Mouse (Mus musculus): ENCODE measurements around the gene Irf2. TPM values are rescaled to one million over a fixed set of nuclear protein-coding genes. Genes with fewer than 3 reads are reported as not detected.

Irf2 gene
- polyA plus RNA-seq, 1 experiment: 4.2 TPM

DNA sequence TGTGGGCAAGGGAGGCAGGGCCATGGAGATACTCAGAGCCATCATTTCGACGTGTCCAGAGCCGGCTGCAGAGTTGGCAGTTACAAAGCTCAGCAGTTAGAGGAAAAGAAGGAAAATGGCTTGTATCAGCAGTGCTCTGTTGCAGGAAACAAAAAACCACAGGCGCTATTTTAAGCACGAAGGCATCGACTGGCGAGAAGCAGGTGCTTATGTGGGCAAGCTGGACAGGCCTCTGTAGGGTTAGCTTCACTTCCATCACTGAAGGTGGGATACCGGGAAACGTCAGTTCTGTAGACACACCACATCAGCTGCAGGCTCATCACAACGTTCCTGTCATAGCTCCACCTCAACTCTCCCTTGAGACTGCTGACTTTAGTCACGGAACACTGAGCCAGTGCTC is 112.8 kb downstream of the Irf2 start:
- no peak for TF ChIP-seq GATA1 (IDR thresholded peaks at IDR 0.05; ENCODE audit: low read length)

GRCm38 (mm10) chr8:46859164-46859846 is 119.8 kb downstream of the Irf2 start:
- TF ChIP-seq GATA1 (IDR thresholded peaks at IDR 0.05; ENCODE audit: low read length): no peak

DNA sequence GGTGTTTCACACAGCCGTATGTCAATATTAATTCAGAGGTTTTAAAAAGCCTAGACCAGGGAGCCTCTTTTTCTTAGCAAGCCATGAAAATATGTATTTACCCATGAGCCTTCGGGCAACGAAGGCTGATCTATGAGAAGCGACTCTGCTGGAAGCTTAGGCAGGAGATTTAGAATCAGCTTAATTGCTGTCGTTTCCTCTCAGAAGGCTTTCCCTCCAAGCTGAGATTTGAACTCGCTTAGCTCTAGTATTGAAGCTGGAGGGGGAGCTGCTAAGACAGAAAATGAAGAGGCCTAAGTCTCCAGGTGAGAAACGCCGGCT is 120.3 kb downstream of the Irf2 start:
- no peak for TF ChIP-seq GATA1 (IDR thresholded peaks at IDR 0.05; ENCODE audit: low read length)

DNA sequence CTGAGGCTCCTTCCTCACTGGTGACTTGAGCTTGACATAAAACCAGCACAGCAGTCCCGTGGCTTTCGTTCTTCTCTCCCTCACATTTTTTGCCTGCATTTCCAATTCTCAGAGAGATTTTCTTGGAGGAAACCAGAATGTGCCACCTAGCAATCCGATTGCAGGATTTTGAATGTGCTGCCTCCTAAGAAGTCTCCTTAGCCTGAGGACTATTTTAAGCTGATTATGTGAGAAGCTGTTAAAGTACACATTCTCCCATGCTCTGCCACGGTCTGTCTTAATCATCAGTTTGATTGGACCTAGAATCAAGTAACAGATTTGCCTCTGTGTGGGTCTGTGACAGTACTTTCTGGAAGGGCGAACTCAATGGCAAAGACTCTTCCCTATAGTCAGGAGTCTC is 123.0 kb downstream of the Irf2 start:
- no peak for TF ChIP-seq GATA1 (IDR thresholded peaks at IDR 0.05; ENCODE audit: low read length)

- TF ChIP-seq GATA1 (IDR thresholded peaks at IDR 0.05; ENCODE audit: low read length): no peak
Observed at GRCm38 (mm10) chr8:46865428-46865827, 125.9 kb downstream of the Irf2 start.

DNA sequence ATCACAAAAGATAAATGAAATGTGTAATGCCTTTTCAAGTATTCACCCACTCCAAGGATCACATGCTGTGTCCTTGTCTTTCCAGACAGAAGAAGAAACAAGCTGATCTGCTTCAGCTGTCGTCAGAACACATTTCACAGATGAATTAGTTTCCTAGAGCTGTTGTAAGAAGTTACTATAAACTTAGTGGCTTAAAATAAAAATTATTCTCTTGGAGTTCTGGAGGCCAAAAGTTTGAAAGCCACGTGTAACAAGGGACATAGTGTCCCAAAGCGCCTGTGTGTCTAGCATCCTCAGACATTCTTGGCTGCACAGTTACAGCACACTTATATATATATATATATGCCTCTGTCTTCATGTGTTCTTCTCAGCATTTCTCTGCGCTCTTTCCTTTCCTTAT is 127.9 kb downstream of the Irf2 start:
- TF ChIP-seq GATA1 (IDR thresholded peaks at IDR 0.05; ENCODE audit: low read length): no peak

DNA sequence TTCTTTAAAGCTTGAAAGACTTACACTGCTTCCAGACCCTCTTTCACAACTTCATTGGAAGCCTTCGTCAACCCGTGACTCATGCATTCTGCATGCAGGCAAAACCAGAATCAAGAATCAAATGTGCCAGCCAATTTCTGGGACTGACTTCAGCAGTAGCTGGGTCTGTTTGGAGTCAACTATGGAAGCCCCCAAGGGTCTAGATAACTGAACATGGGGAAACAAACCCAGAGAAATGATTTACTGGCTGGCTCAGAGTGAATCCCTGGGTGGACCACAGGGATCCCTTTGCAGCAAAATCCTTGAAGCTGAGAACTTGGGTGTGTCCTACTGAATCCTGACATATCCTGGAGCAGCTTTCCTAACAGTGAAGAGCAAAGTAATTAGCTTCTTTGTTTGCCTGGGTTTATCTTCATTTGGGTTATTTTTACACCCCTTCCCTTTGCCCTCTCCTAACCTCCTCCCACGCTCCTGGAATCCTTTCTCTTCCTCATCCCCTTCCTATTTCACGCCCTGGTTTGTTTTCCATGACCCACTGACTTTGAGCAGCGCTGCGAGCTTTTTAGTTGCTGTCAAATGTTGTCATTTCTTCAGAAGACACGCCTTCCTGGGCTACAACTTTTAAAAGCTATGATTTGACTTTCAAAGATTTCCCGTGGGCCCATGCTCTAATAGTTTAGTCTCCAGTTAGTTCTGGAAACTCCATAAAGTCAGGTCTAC is 129.0 kb downstream of the Irf2 start:
- no peak for TF ChIP-seq GATA1 (IDR thresholded peaks at IDR 0.05; ENCODE audit: low read length)

- TF ChIP-seq GATA1 (IDR thresholded peaks at IDR 0.05; ENCODE audit: low read length): no peak
Observed at GRCm38 (mm10) chr8:46869521-46869925, 130.0 kb downstream of the Irf2 start.

DNA sequence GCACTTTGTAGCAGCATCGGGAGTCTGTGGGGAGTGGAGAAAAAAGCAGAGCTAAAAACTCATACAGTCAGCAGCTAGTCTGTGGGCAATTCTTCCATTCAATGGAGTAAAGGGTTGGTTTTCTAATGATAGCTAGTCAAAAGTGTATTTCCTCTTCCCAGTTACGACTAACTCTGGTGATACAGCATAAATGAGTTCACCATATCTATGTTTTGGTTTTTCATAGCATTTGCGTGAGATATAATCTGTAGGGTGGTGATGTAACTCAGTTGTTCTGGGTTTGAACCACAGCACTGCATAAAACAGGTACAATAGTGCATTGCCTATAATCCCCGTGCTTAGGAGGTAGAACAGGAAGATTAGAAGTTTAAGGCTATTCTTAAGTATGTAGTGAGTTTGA is 131.6 kb downstream of the Irf2 start:
- TF ChIP-seq GATA1 (IDR thresholded peaks at IDR 0.05; ENCODE audit: low read length): no peak

DNA sequence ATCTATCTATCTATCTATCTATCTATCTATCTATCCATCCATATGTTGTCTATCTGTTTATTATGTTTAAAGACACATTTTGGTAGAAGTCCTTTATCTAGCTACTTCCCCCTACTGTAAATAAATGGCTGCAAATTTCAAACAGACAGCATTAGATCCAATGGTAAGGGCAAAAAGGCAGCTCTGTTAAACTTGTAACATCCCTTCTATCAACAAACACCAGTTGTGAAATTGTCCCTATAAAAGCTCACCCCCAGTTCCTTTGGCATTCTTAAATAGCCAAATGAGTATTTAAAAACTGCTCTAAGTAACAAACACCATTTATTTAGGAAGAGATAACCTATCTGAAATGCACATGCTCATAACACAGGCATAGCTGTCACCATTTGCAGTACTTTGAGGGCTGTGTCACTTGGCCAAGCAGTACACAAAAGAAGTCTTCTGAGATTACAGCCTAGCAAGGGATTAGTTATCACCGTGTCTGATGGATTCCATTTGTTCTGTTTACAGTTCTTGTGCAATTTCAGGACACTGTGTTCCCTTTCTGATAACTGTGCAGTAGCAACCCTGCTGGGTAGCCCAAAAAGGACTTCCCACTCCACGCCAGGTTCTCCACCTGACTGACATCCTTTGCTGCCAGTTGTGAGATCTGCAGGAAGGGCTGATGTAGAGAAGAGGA is 136.2 kb downstream of the Irf2 start:
- TF ChIP-seq GATA1 (IDR thresholded peaks at IDR 0.05; ENCODE audit: low read length): peak; percentile 27

GRCm38 (mm10) chr8:46881348-46881747 is 141.8 kb downstream of the Irf2 start:
- no peak for TF ChIP-seq GATA1 (IDR thresholded peaks at IDR 0.05; ENCODE audit: low read length)

DNA sequence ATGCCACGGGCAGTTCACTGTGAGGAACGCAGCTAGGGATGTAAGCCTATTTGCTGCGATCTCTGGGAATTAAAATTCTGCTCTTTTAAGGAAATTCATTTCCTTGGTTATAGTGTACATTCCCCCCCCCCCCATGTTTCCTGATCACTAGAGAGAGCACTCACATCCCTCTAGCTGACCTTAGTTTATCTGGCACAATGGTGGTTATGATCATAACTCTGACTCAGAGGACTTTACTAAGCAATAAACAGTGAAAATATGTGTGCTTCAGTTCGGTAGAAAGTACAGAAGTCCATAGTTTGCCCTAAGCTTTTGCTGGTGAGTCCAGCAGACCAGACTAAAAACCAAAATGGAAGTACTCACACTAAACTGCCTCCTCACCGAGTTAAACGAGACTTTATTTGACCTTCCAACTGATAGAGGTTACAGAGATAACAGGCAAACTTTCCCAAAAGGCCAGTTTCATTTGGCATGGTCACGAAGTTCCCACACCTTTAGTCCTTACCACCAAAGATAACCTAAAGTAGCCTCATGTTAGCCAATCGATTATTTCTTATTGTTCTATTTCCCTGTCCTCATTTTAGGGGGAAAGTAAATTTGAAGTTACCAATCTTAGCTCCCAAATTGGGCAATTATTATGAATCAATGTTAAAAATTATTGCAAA is 142.4 kb downstream of the Irf2 start:
- TF ChIP-seq GATA1 (IDR thresholded peaks at IDR 0.05; ENCODE audit: low read length): no peak

GRCm38 (mm10) chr8:46882743-46883142 is 143.2 kb downstream of the Irf2 start:
- TF ChIP-seq GATA1 (IDR thresholded peaks at IDR 0.05; ENCODE audit: low read length): no peak

- TF ChIP-seq GATA1 (IDR thresholded peaks at IDR 0.05; ENCODE audit: low read length): no peak
Observed at GRCm38 (mm10) chr8:46883232-46884000, 143.9 kb downstream of the Irf2 start.

- TF ChIP-seq GATA1 (IDR thresholded peaks at IDR 0.05; ENCODE audit: low read length): no peak
Observed at GRCm38 (mm10) chr8:46885786-46886185, 146.3 kb downstream of the Irf2 start.

Measured in G1E-ER4 (cell line).